Mouse (Mus musculus) cerebellum, adult 2 months (tissue): ENCODE data around the gene Cgref1. TPM values are rescaled to one million over a fixed set of nuclear protein-coding genes. Genes with fewer than 3 reads are reported as not detected.

ENCODE experiments used
- DNase-seq, 2 experiments: peaks; one replicate each; pipeline ENCODE4 v3.0.0; 2021
- H3K27ac ChIP-seq: fragments of 200-500 bp; 2 replicates; pipeline ENCODE4 v1.5.1; 2012; ENCODE audit warnings: low read length, control low read depth, inconsistent platforms; ENCODE audit not compliant: insufficient read depth
- H3K27me3 ChIP-seq: fragments of 200-500 bp; 2 replicates; pipeline ENCODE4 v1.6.1; 2012; ENCODE audit warnings: inconsistent platforms, mild to moderate bottlenecking, low read length, moderate library complexity; ENCODE audit not compliant: control insufficient read depth, insufficient read depth
- H3K4me1 ChIP-seq: fragments of 200-500 bp; 2 replicates; pipeline ENCODE4 v1.6.1; 2011; ENCODE audit warnings: low read length; ENCODE audit not compliant: control insufficient read depth, insufficient read depth
- H3K4me3 ChIP-seq: fragments of 200-500 bp; replicated peaks from 2 replicates; pipeline ENCODE3; 2011; ENCODE audit warnings: mild to moderate bottlenecking, low read depth, low read length, control low read depth; ENCODE audit not compliant: insufficient read depth
- CTCF ChIP-seq: fragments of 200-500 bp; IDR thresholded peaks from 2 replicates; pipeline ENCODE4 v1.5.1; 2011; ENCODE audit warnings: low read depth, mild to moderate bottlenecking, control low read depth, low read length, moderate library complexity, borderline replicate concordance; ENCODE audit not compliant: insufficient read depth
- POLR2A ChIP-seq: fragments of 200-500 bp; IDR thresholded peaks from 2 replicates; pipeline ENCODE4 v1.6.1; 2011; ENCODE audit warnings: low read length, control low read depth, borderline replicate concordance; ENCODE audit not compliant: insufficient read depth
- WGBS: fragments of 180-500 bp; shearing (Covaris S2); methylation state at CpG from one replicate; pipeline ENCODE4 v1.1.7; 2018; 5-methylcytosine and 5-hydroxymethylcytosine counted together
- polyA plus RNA-seq: library from polyadenylated mRNA; depleted of rRNA; stranded (reverse); fragments of >200 nt; gene quantifications from 2 replicates; pipeline ENCODE4 v1.2.3, GENCODE M21; 2012

The Cgref1 gene
- polyA plus RNA-seq, 1 experiment: 18.5 TPM

GRCm38 (mm10) chr5:30919831-30920614, 25.4 kb downstream of the Cgref1 start:
- Histone ChIP-seq H3K4me1 (no peaks in the 10 kb centered on the region), H3K4me3 (no peak overlapping the region), H3K27me3 (no peaks in the 10 kb centered on the region), H3K27ac (no peak overlapping the region)
- no peak for DNase-seq
- 71% methylated on average over 11 of the region's 11 CpGs for WGBS
- TF ChIP-seq POLR2A (no peak), CTCF (no peak)

- Histone ChIP-seq H3K4me3 (no peak overlapping the region), H3K27ac (no peak overlapping the region), H3K4me1 (no peaks in the 10 kb centered on the region), H3K27me3 (no peaks in the 10 kb centered on the region)
- TF ChIP-seq POLR2A (no peak), CTCF (no peak)
- no peak for DNase-seq
- WGBS: 85% methylated on average over 8 of the region's 8 CpGs
These were observed 26.7 kb downstream of the Cgref1 start for GRCm38 (mm10) chr5:30918691-30919090.

- no peaks in the 10 kb centered on the region for H3K4me1 ChIP-seq
- 76% methylated on average over 31 of the region's 31 CpGs for WGBS
- no peak overlapping the region for H3K27ac ChIP-seq
- TF ChIP-seq POLR2A: no peak
- no peak for TF ChIP-seq CTCF
- H3K27me3 ChIP-seq: no peaks in the 10 kb centered on the region
- no peak overlapping the region for H3K4me3 ChIP-seq
- no peak for DNase-seq
These were observed 27.3 kb downstream of the Cgref1 start for GRCm38 (mm10) chr5:30917891-30918670.

- H3K27ac ChIP-seq: no peak overlapping the region
- TF ChIP-seq CTCF: no peak
- WGBS: 88% methylated on average over 11 of the region's 11 CpGs
These were observed 28.0 kb downstream of the Cgref1 start for GRCm38 (mm10) chr5:30917348-30917747.

GRCm38 (mm10) chr5:30916841-30917240, 28.6 kb downstream of the Cgref1 start:
- DNase-seq: no peak
- WGBS: 88% methylated on average over 9 of the region's 9 CpGs
- TF ChIP-seq POLR2A (no peak), CTCF (no peak)

More at GRCm38 (mm10) chr5:30917348-30917747, 28.0 kb downstream of the Cgref1 start:
- Histone ChIP-seq H3K27me3 (no peaks in the 10 kb centered on the region), H3K4me3 (no peak overlapping the region), H3K4me1 (no peaks in the 10 kb centered on the region)
- DNase-seq: no peak

GRCm38 (mm10) chr5:30915974-30916433, 29.4 kb downstream of the Cgref1 start:
- H3K4me3 ChIP-seq: no peak overlapping the region
- H3K27me3 ChIP-seq: no peaks in the 10 kb centered on the region
- peak; percentile 80 to 91 for DNase-seq
- WGBS: 1% methylated on average over 7 of the region's 7 CpGs
- TF ChIP-seq POLR2A (peak; percentile 18; the same call in 1 of the 2 replicates), CTCF (peak; percentile 77; the same call in 1 of the 2 replicates)
- no peak overlapping the region for H3K27ac ChIP-seq
- H3K4me1 ChIP-seq: no peaks in the 10 kb centered on the region

More at GRCm38 (mm10) chr5:30916841-30917240, 28.6 kb downstream of the Cgref1 start:
- no peaks in the 10 kb centered on the region for H3K4me1 ChIP-seq
- H3K27me3 ChIP-seq: no peaks in the 10 kb centered on the region
- no peak overlapping the region for H3K27ac ChIP-seq
- H3K4me3 ChIP-seq: no peak overlapping the region

GRCm38 (mm10) chr5:30915456-30915855, 29.9 kb downstream of the Cgref1 start:
- no peaks in the 10 kb centered on the region for H3K4me1 ChIP-seq
- TF ChIP-seq CTCF (no peak), POLR2A (no peak)
- DNase-seq: no peak
- H3K4me3 ChIP-seq: no peak overlapping the region
- 66% methylated on average over 9 of the region's 9 CpGs for WGBS
- no peak overlapping the region for H3K27ac ChIP-seq
- H3K27me3 ChIP-seq: no peaks in the 10 kb centered on the region
